Mouse (Mus musculus) hindbrain, embryonic 14.5 days (tissue): ENCODE measurements around the gene Siglecg. TPM values are rescaled to one million over a fixed set of nuclear protein-coding genes. Genes with fewer than 3 reads are reported as not detected.

Experiments used
- ATAC-seq: fragments of 200-750 bp; cut with Nextera tagmentation; 2 replicates; pipeline ENCODE4 v1.8.0; 2017; ENCODE audit warnings: moderate number of reproducible peaks, mild to moderate bottlenecking, moderate TSS enrichment, moderate library complexity; ENCODE audit not compliant: low FRiP score
- DNase-seq: peaks from one replicate; pipeline ENCODE4 v3.0.0-alpha.2; 2015; ENCODE audit warnings: low spot score
- H3K27ac ChIP-seq: fragments of 300-500 bp; sonication (generic); 2 replicates; pipeline ENCODE4 v1.5.1; 2014; ENCODE audit warnings: mild to moderate bottlenecking, moderate library complexity
- H3K27me3 ChIP-seq: fragments of 300-500 bp; sonication (generic); 2 replicates; pipeline ENCODE4 v1.6.1; 2014; ENCODE audit warnings: mild to moderate bottlenecking, low read length, mixed read lengths; ENCODE audit not compliant: control insufficient read depth, insufficient read depth
- H3K36me3 ChIP-seq: fragments of 300-500 bp; sonication (generic); replicated peaks from 2 replicates; pipeline ENCODE4 v1.6.1; 2014; ENCODE audit not compliant: control insufficient read depth, insufficient read depth
- H3K4me1 ChIP-seq: fragments of 300-500 bp; sonication (generic); replicated peaks from 2 replicates; pipeline ENCODE4 v1.6.1; 2014; ENCODE audit warnings: antibody characterized with exemption, low read length, mixed read lengths; ENCODE audit not compliant: control insufficient read depth, insufficient read depth
- H3K4me2 ChIP-seq: fragments of 300-500 bp; sonication (generic); replicated peaks from 2 replicates; pipeline ENCODE4 v1.6.1; 2014; ENCODE audit warnings: mild to moderate bottlenecking, moderate library complexity
- H3K4me3 ChIP-seq: fragments of 300-500 bp; sonication (generic); replicated peaks from 2 replicates; pipeline ENCODE4 v1.5.1; 2014; ENCODE audit warnings: mild to moderate bottlenecking, low read length
- H3K9ac ChIP-seq: fragments of 300-500 bp; sonication (generic); 2 replicates; pipeline ENCODE4 v1.6.1; 2014
- H3K9me3 ChIP-seq: fragments of 300-500 bp; sonication (generic); 2 replicates; pipeline ENCODE4 v1.6.1; 2016; ENCODE audit warnings: low read length; ENCODE audit not compliant: control insufficient read depth
- WGBS: fragments of 180-500 bp; shearing (Covaris S2); extraction: QIAGEN DNeasy Blood & Tissue Kit; methylation state at CpG from one replicate; pipeline ENCODE4 v1.1.7; 2014; 5-methylcytosine and 5-hydroxymethylcytosine counted together
- polyA plus RNA-seq: library from polyadenylated mRNA; unstranded; fragments of >200 nt; fragmentation: Nextera tagmentation; extraction: Ambion mirVana; gene quantifications from 2 replicates; pipeline ENCODE4 v1.2.1, GENCODE M21; 2014

Gene Siglecg
- polyA plus RNA-seq, 1 experiment from 2014 or later: not detected

GRCm38 (mm10) chr7:43451726-43452125 is 43.7 kb downstream of the Siglecg start:
- Histone ChIP-seq H3K4me3 (no peak overlapping the region), H3K27me3 (no peaks in the 10 kb centered on the region), H3K9ac (no peak overlapping the region), H3K4me1 (no peaks in the 10 kb centered on the region), H3K9me3 (no peaks in the 10 kb centered on the region), H3K36me3 (peaks cover 23% of the 10 kb centered on the region), H3K4me2 (no peak overlapping the region), H3K27ac (no peak overlapping the region)
- 97% methylated on average over 11 of the region's 11 CpGs for WGBS
- no peak for ATAC-seq
- no peak for DNase-seq

DNA sequence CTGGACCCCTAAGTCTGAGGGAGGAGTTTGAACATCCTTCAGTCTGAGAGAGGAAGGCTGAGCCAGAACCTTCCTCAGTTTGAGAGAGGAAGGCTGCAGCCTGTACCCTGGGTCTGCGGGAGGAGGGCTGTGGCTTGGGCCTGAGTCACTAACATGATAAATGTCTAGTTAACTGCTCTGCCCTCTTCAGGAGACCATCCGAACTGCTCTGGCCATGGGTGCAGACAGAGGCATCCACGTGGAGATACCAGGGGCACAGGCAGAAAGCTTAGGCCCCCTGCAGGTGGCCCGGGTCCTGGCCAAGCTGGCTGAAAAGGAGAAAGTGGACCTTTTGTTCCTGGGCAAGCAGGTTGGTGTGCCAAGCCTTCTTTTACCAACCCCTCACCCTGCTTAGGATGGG is 44.6 kb downstream of the Siglecg start:
- H3K9ac ChIP-seq: no peak overlapping the region
- H3K4me2 ChIP-seq: no peak overlapping the region
- H3K9me3 ChIP-seq: no peaks in the 10 kb centered on the region
- ATAC-seq (no peak), DNase-seq (no peak)
- WGBS: 49% methylated on average over 4 of the region's 4 CpGs
- peaks cover 26% of the 10 kb centered on the region for H3K36me3 ChIP-seq
- H3K4me1 ChIP-seq: no peaks in the 10 kb centered on the region
- no peak overlapping the region for H3K27ac ChIP-seq
- H3K4me3 ChIP-seq: no peak overlapping the region
- H3K27me3 ChIP-seq: no peaks in the 10 kb centered on the region

GRCm38 (mm10) chr7:43453599-43454355 is 45.8 kb downstream of the Siglecg start:
- H3K4me2 ChIP-seq: no peak overlapping the region
- H3K36me3 ChIP-seq: peaks cover 26% of the 10 kb centered on the region
- no peaks in the 10 kb centered on the region for H3K27me3 ChIP-seq
- whole genome bisulfite sequencing: 93% methylated on average over 14 of the region's 14 CpGs
- no peaks in the 10 kb centered on the region for H3K4me1 ChIP-seq
- H3K4me3 ChIP-seq: no peak overlapping the region
- no peak overlapping the region for H3K27ac ChIP-seq
- DNase-seq (no peak), ATAC-seq (no peak)
- no peak overlapping the region for H3K9ac ChIP-seq
- no peaks in the 10 kb centered on the region for H3K9me3 ChIP-seq

DNA sequence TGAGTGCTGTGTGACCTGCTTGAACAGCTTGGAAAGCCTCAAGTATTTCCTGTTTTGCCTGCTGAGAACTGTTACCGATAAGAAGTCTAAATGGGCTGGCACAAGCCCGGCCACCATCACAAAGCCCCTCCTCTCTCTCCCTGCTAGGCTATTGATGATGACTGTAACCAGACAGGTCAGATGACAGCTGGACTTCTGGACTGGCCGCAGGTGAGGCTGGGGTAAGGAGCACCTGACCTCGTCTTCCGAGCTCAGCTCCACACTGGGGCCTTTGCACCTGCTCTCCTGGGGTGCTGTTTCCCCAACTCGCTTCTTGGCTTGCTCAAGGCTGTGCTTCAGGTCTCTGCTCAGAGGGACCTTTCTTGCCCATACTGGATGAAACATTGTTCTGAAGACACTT is 46.4 kb downstream of the Siglecg start:
- DNase-seq: no peak
- peaks cover 26% of the 10 kb centered on the region for H3K36me3 ChIP-seq
- 97% methylated on average over 6 of the region's 6 CpGs for whole genome bisulfite sequencing

GRCm38 (mm10) chr7:43462851-43463250 is 54.8 kb downstream of the Siglecg start, which contains the start of gene Vsig10l:
TSS of gene Vsig10l (plus strand) at chr7:43463151.
- WGBS: 72% methylated on average over 4 of the region's 4 CpGs
- Histone ChIP-seq H3K4me2 (no peak within 1 kb of the TSS), H3K4me1 (peaks cover 13% of the 10 kb centered on the region; the same call in 1 of the 2 replicates), H3K4me3 (no peak within 1 kb of the TSS), H3K27me3 (peaks cover 27% of the 10 kb centered on the region), H3K27ac (no peak within 1 kb of the TSS), H3K9ac (no peak within 1 kb of the TSS), H3K36me3 (no peaks in the 10 kb centered on the region), H3K9me3 (no peaks in the 10 kb centered on the region)
- no peak for ATAC-seq
- no peak for DNase-seq

More for the DNA sequence above, 46.4 kb downstream of the Siglecg start:
- no peaks in the 10 kb centered on the region for H3K27me3 ChIP-seq
- no peak overlapping the region for H3K4me2 ChIP-seq
- H3K4me1 ChIP-seq: no peaks in the 10 kb centered on the region
- no peak overlapping the region for H3K9ac ChIP-seq
- no peak overlapping the region for H3K4me3 ChIP-seq
- ATAC-seq: no peak
- H3K27ac ChIP-seq: no peak overlapping the region
- no peaks in the 10 kb centered on the region for H3K9me3 ChIP-seq

DNA sequence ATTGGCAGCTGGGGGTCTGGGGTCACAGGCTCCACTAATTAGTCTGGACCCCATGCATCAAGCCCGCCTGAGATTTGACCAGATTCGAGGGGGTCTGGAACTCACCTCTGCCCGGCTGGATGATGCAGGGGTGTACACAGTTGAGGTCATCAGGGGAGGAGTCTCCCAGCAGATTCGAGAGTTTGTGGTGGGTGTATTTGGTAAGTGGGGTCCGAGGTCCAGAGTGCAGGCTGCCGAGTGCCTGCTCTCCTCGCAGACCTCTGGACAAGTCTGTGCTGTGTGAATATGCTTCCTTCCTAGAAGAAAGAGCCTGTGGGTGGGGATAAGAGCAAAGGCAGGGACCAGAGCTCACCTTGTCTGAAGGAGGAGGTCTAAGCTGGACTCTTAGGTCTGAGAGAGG is 56.0 kb downstream of the Siglecg start:
- Histone ChIP-seq H3K9me3 (no peaks in the 10 kb centered on the region), H3K27ac (no peak overlapping the region), H3K9ac (no peak overlapping the region), H3K4me2 (no peak overlapping the region), H3K27me3 (peaks cover 27% of the 10 kb centered on the region), H3K4me1 (peaks cover 13% of the 10 kb centered on the region; the same call in 1 of the 2 replicates), H3K4me3 (no peak overlapping the region), H3K36me3 (no peaks in the 10 kb centered on the region)
- DNase-seq: no peak
- ATAC-seq: no peak
- 84% methylated on average over 7 of the region's 7 CpGs for WGBS

- peaks cover 13% of the 10 kb centered on the region; the same call in 1 of the 2 replicates for H3K4me1 ChIP-seq
- DNase-seq: no peak
Measured at GRCm38 (mm10) chr7:43464864-43465343, 56.9 kb downstream of the Siglecg start.

DNA sequence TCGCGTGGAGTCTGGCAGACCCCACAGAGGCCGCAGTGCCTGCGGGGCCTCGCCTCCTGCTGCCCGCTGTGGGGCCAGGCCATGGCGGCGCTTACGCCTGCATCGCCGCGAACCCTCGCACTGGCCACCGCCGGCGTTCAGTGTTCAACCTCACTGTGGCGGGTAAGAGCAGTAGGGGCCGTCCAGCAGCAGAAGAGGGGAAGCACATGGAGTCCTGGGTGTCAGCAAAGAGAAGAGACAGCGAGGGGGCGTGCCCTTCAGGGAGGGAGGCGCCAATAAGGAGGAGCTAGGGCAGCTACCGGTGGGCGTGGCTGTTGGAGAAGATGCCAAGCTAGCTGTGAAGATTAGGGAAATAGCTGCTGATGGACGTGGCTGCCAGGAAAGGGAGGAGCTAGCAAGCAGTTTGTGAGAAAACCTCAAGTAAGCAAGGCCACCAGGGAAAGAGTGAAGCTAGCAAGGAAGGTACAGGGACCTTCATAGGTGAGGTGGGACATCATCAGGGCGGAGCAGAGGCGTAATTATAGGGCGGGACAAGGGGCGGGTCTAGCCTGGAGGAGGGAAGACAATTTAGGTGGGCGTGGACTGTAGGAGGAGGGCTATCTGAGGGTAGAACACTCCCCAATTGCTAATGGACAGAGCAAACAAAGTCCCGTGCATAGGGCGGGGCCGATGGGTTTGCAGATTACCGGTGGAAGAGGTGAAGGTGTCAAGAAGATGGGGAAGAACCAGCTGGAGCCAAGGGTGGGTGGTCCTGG is 57.5 kb downstream of the Siglecg start:
- WGBS: under 1% methylated on average over 33 of the region's 33 CpGs
- H3K4me2 ChIP-seq: peak overlapping the region; percentile 78

More at GRCm38 (mm10) chr7:43464864-43465343, 56.9 kb downstream of the Siglecg start:
- no peaks in the 10 kb centered on the region for H3K9me3 ChIP-seq
- ATAC-seq: peak; percentile 72; the same call in 1 of the 2 replicates
- 10% methylated on average over 35 of the region's 35 CpGs for WGBS
- peaks cover 27% of the 10 kb centered on the region for H3K27me3 ChIP-seq
- H3K36me3 ChIP-seq: no peaks in the 10 kb centered on the region
- H3K4me3 ChIP-seq: peak overlapping the region; percentile 40
- peak overlapping the region; percentile 78 for H3K4me2 ChIP-seq
- H3K27ac ChIP-seq: no peak overlapping the region
- H3K9ac ChIP-seq: peak overlapping the region; percentile 57

GRCm38 (mm10) chr7:43466099-43466694 is 58.2 kb downstream of the Siglecg start:
- Histone ChIP-seq H3K36me3 (no peaks in the 10 kb centered on the region), H3K4me3 (peak overlapping the region; percentile 40), H3K27me3 (peaks cover 27% of the 10 kb centered on the region), H3K4me1 (peaks cover 13% of the 10 kb centered on the region; the same call in 1 of the 2 replicates), H3K4me2 (peak overlapping the region; percentile 78), H3K9me3 (no peaks in the 10 kb centered on the region), H3K9ac (peak overlapping the region; percentile 51), H3K27ac (no peak overlapping the region)
- DNase-seq (peak; percentile 73), ATAC-seq (peak; percentile 66)
- WGBS: under 1% methylated on average over 33 of the region's 33 CpGs

More for the DNA sequence above, 57.5 kb downstream of the Siglecg start:
- peak; percentile 83 for ATAC-seq
- Histone ChIP-seq H3K9me3 (no peaks in the 10 kb centered on the region), H3K27ac (no peak overlapping the region), H3K4me3 (peak overlapping the region; percentile 40), H3K9ac (peak overlapping the region; percentile 57), H3K27me3 (peaks cover 27% of the 10 kb centered on the region), H3K36me3 (no peaks in the 10 kb centered on the region), H3K4me1 (peaks cover 13% of the 10 kb centered on the region; the same call in 1 of the 2 replicates)
- DNase-seq: peak; percentile 82
